Mouse (Mus musculus) lung, adult 18-20 months (tissue): ENCODE measurements around the gene Tmem50b.
"Not testable (repeated sequence)": the region's sequence is repeated elsewhere in the genome, so short reads cannot be mapped to it uniquely, and the experiment has no call there.

Experiments used
- DNase-seq, 2 experiments: peaks; one replicate each; pipeline ENCODE4 v3.0.0; 2022; ENCODE audit warnings: mixed read lengths in 2 of 2

Tmem50b gene

DNA sequence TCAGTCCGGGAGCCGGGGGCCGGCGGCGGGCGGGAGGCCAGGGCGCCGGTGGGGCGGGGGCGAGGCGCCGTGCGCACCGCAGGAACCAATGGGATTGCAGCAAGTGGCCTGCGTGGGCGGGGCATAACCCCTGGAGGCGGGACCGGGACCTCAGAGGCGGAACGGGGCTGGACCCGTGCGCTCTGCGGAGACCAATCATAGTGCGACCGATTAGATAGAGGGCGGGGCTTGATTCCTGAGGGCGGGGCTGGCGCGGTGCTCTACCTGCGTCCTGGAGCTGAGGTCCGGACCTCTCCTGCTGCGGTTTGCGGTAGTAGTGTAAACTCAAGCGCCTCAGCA, at the start of gene Tmem50b:
TSS of gene Tmem50b (minus strand) at position 129 of the 339 bp plus-strand sequence.
- peak; percentile 99 for DNase-seq

DNA sequence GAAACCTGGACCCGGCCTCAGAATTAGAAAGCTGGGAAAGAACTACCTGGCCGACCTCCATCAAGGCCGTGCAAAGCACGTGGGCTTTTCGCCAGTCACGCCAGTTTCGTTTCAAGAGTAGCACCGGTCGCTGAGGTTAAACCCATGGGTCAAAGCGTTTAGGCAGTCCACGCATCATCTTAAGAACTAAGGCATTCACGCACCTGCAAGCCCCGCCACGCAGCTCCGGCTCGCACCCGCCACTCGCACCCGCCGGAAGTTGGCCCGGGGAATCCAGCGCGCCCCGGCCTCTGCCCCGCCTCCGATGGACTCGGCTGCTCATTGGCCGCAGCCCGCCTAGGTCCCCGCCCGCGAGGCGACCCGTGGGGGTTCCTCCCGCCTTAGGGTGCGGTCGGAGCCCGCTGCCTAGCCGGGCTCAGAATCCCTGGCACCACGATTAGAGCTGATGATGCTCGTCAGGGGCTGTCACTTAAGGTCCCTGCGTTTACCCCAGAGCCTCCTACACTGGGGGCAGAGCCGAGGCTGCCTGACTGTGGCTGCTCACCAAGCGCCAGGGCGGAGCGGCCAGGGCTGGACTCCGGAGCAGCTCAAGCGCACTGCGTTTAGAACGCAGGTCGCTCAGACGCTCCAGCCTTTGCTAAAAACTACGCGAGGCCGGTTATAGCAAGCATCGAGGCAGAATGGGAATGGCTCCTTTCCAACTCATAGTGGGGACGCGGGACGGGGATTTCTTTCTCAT, 49.2 kb upstream of the Tmem50b start, which contains the start of gene Gart:
TSS of gene Gart (minus strand) at position 272 of the 739 bp plus-strand sequence.
- DNase-seq = peak; percentile 94 to 96

DNA sequence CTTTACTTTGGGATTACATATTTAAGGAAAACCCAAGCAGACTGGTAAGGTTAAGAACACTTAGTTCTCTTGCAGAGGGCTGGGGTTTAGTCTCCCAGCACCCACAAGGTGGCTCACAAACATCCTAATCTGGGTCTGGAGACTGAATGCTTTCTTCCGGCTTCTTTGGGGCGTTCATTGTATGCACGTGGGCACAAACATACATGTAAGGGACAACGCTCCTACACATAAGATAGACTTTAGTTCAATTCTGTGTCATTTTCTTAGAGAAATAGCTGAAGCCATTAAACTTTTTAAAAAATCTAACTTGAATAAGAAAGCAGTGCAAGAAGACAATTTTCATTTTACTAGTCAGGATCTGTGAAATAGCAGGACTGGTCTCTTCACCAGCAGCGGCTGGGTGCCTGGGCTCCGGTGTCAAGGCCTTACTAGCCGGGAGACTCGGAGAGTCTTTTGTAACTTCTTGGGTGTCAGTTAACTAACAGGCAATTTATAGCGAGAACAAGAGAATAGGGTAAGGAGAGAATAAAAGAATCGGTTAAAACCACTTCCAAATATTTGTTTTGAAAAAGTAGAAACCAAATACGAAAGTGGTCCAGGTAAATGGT, 48.5 kb upstream of the Tmem50b start:
- DNase-seq = no peak

DNA sequence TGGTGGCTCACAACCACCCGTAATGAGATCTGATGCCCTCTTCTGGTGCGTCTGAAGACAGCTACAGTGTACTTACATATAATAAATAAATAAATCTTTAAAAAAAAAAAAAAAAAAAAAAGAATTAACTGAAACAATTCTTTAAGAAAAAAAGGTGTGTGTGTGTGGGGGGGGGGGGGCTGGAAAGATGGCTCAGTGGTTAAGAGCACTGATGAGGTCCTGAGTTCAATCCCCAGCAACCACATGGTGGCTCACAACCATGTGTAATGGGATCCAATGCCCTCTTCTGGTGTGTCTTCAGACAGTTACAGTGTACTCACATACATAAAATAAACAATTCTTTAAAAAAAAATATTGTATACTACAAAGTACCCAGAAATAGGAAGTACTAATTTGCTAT, 47.8 kb upstream of the Tmem50b start:
- DNase-seq = not testable (repeated sequence)

DNA sequence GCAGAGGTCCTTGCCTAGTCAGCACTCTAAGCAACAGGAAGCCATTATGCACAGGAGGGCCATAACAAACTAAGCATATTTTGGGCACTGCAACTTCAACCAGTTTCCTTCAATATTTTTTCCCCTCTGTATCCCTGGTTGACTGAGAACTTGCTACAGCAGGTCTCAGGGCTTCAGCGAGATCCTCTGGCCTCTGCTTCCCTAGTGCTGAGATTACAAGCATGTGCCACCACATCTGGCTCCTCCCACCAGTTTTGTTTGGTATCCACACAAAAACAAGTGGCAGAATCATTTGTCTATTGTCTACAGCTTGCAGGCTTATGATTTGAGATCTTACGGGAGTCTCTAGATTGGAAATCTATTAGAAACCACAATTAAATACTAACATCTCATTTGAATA, 47.3 kb upstream of the Tmem50b start:
- DNase-seq = no peak

DNA sequence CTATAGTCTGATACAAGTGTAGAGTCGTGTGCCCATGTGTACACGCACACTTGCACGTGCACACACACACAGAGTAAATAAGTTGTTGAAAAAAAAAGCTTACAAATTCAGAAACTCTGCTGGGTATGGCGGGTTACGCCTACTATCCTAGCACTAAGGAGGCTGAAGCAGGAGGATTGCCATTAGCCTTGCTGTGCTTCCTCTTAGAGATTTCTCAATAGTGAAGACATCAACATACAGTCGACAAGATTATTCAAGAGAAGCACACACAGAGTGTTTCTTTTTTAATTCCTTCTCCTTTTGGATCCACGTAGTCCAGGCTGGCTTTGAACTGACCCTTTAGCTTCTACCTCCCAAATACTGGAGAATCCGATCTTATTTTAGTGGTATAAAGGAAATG, 42.6 kb upstream of the Tmem50b start:
- no peak for DNase-seq

DNA sequence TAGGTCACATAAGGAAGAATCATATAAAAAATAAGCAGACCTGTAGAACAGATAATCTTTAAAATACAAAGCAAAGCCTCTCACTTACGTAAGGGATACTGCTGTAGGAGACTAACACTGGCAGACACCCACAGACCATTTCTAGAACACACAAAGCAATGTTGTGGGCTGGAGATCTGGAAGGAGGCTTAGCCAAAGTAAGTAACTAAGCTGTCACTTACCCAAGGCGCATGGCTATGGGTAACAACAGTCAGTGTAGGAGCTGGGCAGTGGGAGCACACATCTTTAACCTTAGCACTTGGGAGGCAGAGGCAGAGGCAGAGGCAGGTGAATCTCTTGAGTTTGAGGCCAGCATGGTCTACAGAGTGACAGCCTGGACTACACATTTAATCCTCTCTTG, 42.0 kb upstream of the Tmem50b start:
- no peak for DNase-seq

DNA sequence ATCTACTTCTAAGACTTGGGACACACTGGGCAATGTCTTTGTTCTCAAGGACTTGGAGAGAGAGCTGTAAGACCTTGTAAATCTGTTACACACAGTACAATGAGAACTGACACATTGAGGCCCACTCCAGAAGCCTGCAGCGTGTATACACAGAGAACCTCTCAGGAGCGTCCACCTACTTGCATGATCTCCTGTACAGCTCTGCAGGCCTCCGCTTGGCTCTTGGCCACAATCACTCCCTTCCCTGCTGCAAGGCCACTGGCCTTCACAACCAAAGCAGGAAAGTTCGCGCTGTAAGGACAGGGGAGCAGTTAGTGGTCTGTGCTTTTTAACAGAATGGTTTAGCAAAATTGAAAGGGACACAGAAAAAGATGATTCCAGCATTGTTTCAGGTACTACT, 41.6 kb upstream of the Tmem50b start:
- DNase-seq = no peak

DNA sequence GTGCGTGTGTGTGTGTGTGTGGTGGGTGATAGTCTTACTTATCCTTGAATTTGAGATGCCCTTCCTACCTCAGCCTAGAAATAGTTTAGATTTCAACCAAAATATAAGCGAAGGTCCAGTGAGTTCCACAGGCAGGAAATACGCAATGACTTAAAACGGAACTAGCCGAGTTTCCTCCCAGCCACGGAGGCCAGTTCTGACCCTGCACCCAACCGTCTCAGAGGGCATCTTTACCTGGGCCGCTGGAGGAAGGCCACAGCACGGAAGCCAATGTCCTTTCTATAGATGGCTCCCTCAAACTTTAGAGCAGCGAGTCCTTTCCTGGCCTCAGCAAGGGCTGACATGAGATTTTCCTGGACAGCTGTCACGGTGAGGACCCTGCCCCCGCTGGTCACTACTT, 36.0 kb upstream of the Tmem50b start:
- DNase-seq = no peak

DNA sequence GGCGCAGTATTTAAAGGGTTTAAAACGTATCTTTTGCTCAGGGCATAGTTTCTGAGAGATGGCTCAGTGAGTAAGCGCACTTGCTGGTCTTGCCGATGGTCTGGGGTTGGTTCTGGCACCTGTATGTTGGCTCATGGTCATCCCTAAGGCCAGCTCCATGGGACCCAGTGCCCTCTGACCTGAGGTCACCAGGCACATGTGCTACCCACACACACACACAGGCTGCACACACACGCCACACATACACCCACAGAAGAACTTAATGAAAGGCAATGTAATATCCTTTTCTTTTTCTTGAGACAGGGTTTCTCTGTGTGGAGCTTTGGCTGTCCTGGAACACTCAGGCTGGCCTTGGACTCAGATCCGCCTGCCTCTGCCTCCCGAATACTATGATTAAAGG, 35.3 kb upstream of the Tmem50b start:
- no peak for DNase-seq

DNA sequence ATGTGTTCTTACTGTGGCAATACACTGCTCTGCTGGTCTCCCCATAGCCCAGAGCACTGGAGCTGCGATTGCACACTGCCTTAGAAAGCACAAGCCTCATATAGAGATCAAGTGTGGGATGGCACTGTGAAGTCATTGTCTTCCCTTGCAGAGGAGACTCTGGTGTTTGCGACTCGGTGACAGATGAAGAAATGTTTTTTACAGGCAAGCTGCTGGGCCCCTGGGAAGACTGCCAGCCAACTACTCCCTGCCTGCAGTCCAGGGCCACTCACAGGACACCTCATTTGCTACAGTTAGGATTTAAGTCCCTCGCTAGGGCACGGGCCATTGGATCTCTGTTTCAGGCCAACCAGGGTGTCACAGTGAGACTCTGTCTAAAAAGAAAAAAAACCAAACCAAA, 34.8 kb upstream of the Tmem50b start:
- peak in 1 of 2 experiments; percentile 28 for DNase-seq

DNA sequence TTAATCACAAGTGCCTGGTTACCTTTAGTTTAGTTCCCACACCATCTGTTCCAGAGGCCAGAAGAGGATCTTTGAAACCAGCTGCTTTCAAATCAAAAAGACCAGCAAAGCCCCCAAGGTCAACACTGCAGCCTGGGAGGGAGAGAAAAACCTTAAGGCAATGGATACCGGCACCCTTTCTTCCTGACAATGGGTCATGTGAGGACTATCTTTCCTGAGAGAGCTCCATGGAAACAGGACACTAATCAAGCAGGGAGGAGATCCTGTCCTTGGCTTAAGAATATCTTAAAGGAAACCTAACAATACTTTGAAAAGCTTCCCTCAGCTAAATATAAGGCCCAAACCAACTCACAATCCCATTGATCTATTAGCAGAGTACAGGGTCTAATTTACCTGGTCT, 33.0 kb upstream of the Tmem50b start:
- DNase-seq = no peak

DNA sequence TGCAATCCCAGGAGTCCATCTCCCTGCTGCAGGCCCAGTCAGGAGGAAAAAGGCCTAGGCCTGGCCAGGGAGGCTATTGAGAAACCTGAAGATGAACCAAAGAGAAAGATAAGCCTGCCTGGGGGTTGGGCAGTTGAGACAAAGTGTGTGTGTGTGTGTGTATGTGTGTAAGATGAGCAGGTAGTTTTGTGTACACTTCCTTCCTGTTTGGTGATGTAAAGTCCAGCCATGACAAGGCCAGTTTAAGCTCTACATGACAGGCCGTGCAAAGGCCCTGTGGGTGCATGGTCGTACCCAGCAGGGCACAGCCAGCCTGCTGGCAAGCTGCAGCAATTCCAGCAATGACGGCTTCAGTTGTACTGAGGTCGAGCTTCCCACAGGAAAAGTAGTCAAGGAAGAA, 32.1 kb upstream of the Tmem50b start:
- DNase-seq = no peak

DNA sequence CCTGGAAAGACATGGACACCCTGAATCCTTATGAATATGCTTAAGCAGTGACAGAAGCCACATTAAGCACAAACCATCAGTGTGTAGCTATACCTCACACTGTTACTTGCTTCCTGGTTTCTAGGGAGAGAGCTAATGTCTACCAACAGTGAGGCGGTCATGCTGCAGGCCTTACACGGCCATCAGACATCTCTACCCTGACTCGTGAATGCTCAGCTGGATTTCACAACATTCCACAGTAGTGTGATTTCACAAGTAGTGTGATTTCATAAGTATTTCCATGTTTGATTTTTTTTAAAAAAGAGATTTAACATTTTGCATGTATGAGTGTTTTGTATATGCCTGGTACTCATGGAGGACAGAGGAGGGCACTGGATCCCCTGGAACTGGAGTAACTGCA, 31.1 kb upstream of the Tmem50b start:
- no peak for DNase-seq

DNA sequence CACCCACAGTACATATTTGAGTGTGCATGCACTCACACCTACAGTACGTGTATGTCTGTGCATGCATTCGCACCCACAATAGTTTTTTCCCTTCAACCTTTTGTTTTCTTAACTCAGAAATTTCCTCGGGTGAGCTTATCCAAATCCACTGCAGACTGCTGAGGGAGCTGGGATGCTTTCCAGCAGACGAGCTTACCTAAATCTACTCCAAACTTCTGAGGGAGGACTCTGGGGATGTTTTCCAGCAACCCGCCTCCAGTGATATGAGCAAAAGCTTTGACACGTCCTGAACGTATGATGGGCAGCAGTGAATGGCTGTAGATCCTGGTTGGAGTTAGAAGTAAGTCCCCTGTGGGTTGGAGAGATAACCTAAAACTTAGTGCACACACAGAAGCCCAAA, 30.2 kb upstream of the Tmem50b start:
- DNase-seq = no peak

DNA sequence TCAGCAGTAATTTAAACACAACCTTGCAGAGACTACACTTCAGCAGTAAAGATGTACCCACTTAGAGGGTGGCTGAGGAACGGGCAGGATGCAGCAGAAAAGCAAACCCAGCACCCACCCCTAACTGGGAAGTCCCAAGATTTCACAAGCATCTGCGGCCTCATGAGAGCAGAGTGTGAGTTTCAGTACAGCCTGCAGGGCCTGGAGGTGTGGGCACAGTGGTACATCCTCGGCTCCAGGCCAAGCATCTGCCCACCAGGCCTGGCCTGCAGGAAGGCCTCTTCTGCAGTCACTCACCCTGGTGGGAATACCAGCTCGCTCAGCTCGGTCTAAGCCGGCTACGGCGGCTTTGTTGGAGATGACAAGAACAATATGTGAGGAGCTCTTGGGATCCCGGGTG, 25.5 kb upstream of the Tmem50b start:
- no peak for DNase-seq

DNA sequence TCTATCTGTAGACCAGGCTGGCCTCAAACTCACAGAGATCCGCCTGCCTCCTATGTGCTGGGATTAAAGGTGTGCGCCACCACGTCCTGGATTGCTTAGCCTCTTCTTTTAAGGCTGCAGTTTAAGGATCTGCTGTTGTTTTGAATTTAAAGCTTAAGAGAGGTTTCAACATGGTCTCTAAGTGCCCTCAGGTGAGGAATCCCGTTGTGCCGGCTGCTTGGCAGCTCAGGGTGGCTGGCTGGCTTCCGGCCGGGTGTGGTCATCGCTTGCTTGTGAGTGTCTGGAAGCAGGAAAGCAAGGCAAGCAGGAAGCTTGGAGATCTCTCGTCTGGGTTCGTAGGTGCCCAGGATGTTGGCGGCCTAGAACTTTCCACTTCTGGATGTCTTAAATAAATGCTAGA, 23.4 kb upstream of the Tmem50b start:
- DNase-seq = peak; percentile 86 to 88

DNA sequence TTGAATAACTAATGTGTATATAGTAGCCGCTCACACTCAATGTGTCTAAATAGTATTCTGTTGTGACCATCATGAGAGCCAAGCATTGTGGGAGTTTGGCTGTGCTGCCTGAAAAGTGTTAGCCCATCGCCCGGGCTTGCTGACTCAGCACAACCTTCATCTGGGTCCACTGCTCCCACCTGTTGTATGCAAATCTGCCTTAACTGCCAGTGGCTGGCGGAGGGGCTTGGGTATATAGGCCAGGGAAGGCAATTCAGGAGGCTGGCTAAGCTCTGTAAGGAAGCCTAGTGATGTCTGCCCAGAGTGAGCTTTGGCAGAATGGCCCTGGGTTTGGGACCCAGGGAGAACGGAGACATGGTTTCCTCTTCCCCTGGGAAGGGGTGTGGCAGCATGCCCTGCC, 22.6 kb upstream of the Tmem50b start:
- DNase-seq = no peak

DNA sequence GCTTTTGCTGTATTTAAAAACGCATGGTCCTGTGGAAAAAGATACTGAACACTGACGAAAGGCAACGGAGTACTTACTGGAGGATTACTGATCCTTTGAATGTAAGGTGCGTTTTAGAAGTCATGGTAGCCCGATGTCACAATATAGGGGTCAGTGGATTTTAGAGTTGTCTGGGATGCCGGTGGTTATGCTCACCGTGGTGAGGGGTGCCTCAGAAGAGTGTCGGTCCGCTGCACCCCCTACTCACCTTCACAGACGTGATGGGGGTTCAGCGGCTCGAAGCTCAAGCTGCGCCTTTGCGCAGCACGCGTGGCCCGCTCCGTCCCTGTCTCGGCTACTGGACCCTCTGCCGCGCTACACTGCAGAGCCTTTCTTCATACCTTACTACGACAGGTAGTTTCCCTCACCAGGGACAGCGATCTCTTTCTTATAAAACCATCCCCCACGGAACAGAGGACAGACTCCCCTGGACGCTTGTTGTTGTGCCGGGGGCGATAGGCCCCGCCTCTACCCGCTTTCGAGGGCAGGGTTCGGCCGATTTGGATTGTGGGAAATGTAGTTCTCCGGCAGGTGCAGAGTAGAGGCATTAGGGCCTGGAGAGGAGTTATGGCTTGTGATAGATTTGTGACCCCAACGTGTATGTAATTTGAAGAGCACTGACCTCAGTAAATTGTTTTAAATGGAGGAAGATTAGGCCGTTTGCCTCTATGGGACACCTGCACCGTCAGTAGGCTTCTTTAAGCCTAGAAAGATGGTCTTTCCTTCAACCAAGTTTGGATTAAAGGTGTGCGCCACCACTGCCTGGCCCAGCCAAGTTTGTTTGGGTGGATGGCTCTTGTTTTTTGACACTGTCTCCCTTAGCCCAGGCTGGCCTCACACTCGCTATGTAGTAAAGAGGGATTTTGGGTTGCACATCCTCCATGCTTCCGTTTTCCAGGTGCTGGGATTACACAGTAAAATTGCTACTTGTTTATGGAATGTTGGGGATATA, 21.2 kb upstream of the Tmem50b start, which contains the start of gene Dnajc28:
TSS of gene Dnajc28 (minus strand) at position 516 of the 991 bp plus-strand sequence.
- peak; percentile 84 to 86 for DNase-seq

DNA sequence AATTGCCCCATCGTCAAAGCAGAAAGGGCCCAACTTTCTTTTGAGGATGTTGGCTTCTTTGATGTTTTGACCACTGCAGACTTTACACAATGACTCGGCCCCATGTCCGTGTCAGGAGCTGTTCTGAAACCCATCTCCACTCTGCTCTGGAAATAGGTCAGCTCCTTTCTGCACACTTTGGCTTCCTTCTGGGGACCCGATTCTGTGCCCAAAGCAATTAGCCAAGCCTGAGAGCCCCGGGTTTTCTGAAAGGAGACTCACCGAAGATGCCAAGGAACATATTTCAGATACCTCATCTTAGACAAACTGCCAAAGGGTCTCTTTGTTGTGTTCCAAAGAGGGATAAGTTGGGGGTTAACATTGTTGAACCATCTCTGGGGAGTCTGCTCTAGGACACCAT, 17.0 kb upstream of the Tmem50b start:
- DNase-seq = no peak

DNA sequence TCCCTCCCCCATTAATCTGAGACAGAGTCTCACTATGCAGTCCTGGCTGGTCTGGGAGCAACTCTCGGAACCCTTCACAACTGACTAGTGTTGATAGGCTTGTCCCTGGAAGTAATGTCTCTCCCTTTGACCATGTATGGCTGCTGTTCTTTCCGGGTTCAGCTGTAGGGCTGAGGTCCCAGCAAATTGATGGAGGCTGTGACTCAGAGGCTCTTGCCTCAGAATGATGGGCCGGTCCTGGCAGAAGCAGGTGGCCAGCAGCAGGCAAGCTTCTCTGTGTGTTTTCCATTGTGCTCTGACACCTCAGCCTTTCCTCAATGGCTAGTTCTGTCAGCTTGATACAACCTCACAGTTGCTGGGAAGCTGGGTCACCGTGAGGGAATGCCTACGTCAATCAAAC, 14.9 kb upstream of the Tmem50b start:
- no peak for DNase-seq

DNA sequence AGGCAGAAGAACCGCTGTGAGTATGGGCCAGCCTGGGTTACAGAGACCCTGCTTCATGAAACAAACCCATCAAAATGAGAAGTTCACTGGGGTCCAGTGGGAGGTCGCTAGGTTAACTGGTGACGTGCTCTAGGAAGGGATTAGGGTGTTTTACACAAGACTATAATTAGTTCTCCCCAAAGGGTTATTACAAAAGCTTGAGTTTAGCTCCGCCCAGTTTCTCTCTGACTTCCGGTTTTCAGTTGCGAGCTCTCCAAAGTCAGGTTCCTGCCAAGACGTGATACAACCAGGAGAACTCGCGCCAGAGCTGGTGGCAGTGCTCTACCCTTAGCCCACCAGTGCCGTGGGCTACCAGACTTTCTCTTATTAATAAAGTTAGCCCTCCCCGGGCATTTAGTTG, 13.6 kb upstream of the Tmem50b start:
- peak; percentile 53 to 66 for DNase-seq

DNA sequence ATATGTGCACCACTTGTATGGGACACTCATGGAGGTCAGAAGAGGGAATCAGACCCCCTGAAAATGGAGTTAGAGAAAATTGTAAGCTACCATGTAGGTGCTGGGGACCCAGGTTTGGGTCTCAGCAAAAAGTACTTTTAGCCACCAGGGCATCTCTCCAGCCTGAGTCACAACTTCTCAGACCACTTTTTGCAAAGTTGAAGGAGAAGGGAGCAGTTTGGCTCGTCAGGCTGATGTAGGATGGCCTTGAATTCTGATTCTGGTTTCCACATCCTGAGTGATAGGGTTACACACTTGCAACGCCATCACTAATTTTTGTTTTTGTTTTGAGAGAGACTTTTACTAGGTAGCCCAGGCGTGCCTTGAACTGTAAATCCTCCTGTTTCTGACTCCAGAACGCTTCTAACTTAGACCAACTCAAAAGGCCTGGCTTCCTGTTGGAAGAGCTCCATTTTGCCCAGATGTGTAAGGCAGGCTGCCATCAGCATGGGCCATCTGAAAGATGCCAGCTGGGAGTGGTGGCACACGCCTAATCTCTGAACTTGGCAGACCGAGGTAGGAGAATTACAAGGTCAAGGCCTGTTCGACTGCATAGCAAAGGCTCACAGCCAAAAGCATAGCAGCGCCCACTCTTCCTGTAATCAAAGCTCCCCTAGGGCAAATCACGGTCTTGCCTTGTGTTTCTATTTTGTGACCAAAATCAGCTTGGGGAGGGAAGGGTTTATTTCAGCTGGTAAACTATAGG, 12.1 kb upstream of the Tmem50b start:
- peak; percentile 64 for DNase-seq
